Mouse (Mus musculus) myocyte (in vitro differentiated cells): ENCODE measurements at regions not wholly inside any gene's neighbourhood (a gene's known extent, or its start where the extent isn't known, plus 50 kb on each side); places are given as distances from the start of the nearest gene placed in this dataset.

Experiments
- H3K27me3 ChIP-seq: one replicate; pipeline ENCODE4 v1.6.1; 2011; ENCODE audit not compliant: control insufficient read depth, insufficient read depth, insufficient read length
- H3K36me3 ChIP-seq: one replicate; pipeline ENCODE4 v1.6.1; 2011; ENCODE audit not compliant: control insufficient read depth, insufficient read depth
- H3K4me2 ChIP-seq: one replicate; pipeline ENCODE4 v1.6.1; 2011; ENCODE audit warnings: low read depth, control low read depth
- H3K4me3 ChIP-seq: one replicate; pipeline ENCODE4 v1.5.1; 2011; ENCODE audit warnings: mild to moderate bottlenecking, control low read depth, moderate library complexity
- H3K79me2 ChIP-seq: one replicate; pipeline ENCODE4 v1.6.1; 2011; ENCODE audit not compliant: control insufficient read depth, insufficient read depth
- H3ac ChIP-seq: one replicate; pipeline ENCODE4 v1.6.1; 2011; ENCODE audit not compliant: control insufficient read depth, insufficient read length
- CEBPB ChIP-seq: IDR thresholded peaks from 2 replicates; pipeline ENCODE4 v1.6.1; 2011; ENCODE audit warnings: mild to moderate bottlenecking, moderate library complexity; ENCODE audit not compliant: poor library complexity, insufficient read depth, severe bottlenecking
- E2F4 ChIP-seq: IDR thresholded peaks from one replicate; pipeline ENCODE4 v1.6.1; 2011; ENCODE audit warnings: mild to moderate bottlenecking, control low read depth, moderate library complexity; ENCODE audit not compliant: insufficient read depth
- MAX ChIP-seq: IDR thresholded peaks from one replicate; pipeline ENCODE4 v1.6.1; 2011; ENCODE audit warnings: low read depth, mild to moderate bottlenecking, control low read depth
- MYOD1 ChIP-seq, 3 experiments: IDR thresholded peaks; one replicate each; pipeline ENCODE4 v1.6.1; 2011; ENCODE audit warnings: control low read depth in 2 of 3, low read depth in 2 of 3, mild to moderate bottlenecking in 2 of 3, moderate library complexity in 1 of 3; ENCODE audit not compliant: insufficient read length in 2 of 3, control insufficient read depth in 1 of 3
- MYOG ChIP-seq, 3 experiments: IDR thresholded peaks; one replicate each; pipeline ENCODE4 v1.6.1; 2011; ENCODE audit warnings: control low read depth in 2 of 3, low read depth in 2 of 3, mild to moderate bottlenecking in 2 of 3; ENCODE audit not compliant: insufficient read length in 2 of 3, control insufficient read depth in 1 of 3, insufficient read depth in 1 of 3
- POLR2A ChIP-seq: IDR thresholded peaks from one replicate; pipeline ENCODE4 v1.6.1; 2011; ENCODE audit warnings: low read depth, mild to moderate bottlenecking, control low read depth, moderate library complexity; ENCODE audit not compliant: insufficient read length
- POLR2AphosphoS2 ChIP-seq: IDR thresholded peaks from one replicate; pipeline ENCODE4 v1.6.1; 2011; ENCODE audit warnings: low read depth, control low read depth; ENCODE audit not compliant: insufficient read length
- REST ChIP-seq: IDR thresholded peaks from one replicate; pipeline ENCODE4 v1.6.1; 2011; ENCODE audit warnings: mild to moderate bottlenecking, control low read depth, moderate library complexity; ENCODE audit not compliant: insufficient read depth, insufficient read length
- SRF ChIP-seq: IDR thresholded peaks from one replicate; pipeline ENCODE4 v1.6.1; 2011; ENCODE audit warnings: low read depth; ENCODE audit not compliant: control insufficient read depth, insufficient read length
- TCF12 ChIP-seq: IDR thresholded peaks from one replicate; pipeline ENCODE4 v1.6.1; 2011; ENCODE audit warnings: mild to moderate bottlenecking, control low read depth; ENCODE audit not compliant: poor library complexity, insufficient read depth, severe bottlenecking
- TCF3 ChIP-seq: IDR thresholded peaks from one replicate; pipeline ENCODE4 v1.6.1; 2011; ENCODE audit warnings: low read depth, control low read depth; ENCODE audit not compliant: insufficient read length
- USF1 ChIP-seq: IDR thresholded peaks from one replicate; pipeline ENCODE4 v1.6.1; 2011; ENCODE audit warnings: low read depth, mild to moderate bottlenecking, control low read depth, moderate library complexity

DNA sequence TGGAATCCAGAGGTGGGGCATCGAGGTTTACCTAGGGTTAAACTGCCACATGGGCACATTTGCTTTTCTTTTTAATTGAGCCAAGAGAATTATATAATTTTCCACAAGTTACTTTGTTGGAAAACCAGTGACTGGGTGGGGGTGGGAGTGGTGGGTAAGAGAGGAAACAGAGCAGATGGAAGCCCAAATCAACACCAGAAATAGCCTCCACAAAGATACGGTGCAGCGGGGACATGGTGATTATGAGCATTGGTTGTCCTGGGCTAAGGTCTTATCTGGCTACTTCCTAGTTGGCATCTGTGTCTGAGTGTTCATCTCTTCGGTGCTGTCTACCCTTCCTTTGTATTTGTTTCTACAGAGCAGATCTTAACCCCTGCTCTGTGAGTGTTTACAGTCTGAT, 250.1 kb upstream of the Rora start:
- Histone ChIP-seq H3K36me3 (no peaks in the 10 kb centered on the region), H3K27me3 (no peaks in the 10 kb centered on the region), H3ac (no peak overlapping the region), H3K79me2 (no peaks in the 10 kb centered on the region), H3K4me2 (no peak overlapping the region), H3K4me3 (no peak overlapping the region)
- no peak for TF ChIP-seq POLR2AphosphoS2
- TF ChIP-seq MYOD1 (IDR thresholded peaks at IDR 0.05; ENCODE audit: control insufficient read depth in 1 of 3, insufficient read length in 2 of 3, low read depth in 2 of 3), result no peak
- no peak for TF ChIP-seq SRF
- TF ChIP-seq POLR2A, result no peak

DNA sequence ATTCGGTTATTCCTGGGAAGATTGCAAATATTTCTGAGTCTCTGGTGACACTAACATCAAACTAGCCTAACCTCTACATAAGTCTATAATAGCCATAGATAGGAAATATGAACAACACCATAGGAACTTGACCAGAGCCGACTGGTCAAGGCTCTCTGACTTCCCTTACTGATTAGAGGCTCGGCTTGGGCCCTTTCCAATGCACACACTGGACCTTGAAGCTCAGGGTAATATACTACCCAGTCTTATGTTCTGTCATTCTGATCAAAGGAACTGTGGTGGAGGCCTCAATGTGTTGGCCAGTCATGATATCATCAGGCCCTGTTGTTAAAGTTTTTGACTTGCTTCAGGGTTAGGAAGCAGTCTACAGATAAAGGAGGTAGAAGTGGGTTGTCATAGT, 243.8 kb upstream of the Rora start:
- Histone ChIP-seq H3ac (no peak overlapping the region), H3K36me3 (no peaks in the 10 kb centered on the region), H3K4me2 (no peak overlapping the region), H3K27me3 (no peaks in the 10 kb centered on the region), H3K4me3 (no peak overlapping the region), H3K79me2 (no peaks in the 10 kb centered on the region)
- TF ChIP-seq TCF3 (no peak), MYOD1 (IDR thresholded peaks at IDR 0.05; ENCODE audit: control insufficient read depth in 1 of 3, insufficient read length in 2 of 3, low read depth in 2 of 3) (no peak), POLR2AphosphoS2 (no peak), REST (no peak), MYOG (IDR thresholded peaks at IDR 0.05; ENCODE audit: control insufficient read depth in 1 of 3, insufficient read depth in 1 of 3, insufficient read length in 2 of 3, low read depth in 2 of 3) (no peak), SRF (no peak), USF1 (no peak), CEBPB (no peak), TCF12 (no peak), MAX (no peak), E2F4 (no peak), POLR2A (no peak)

DNA sequence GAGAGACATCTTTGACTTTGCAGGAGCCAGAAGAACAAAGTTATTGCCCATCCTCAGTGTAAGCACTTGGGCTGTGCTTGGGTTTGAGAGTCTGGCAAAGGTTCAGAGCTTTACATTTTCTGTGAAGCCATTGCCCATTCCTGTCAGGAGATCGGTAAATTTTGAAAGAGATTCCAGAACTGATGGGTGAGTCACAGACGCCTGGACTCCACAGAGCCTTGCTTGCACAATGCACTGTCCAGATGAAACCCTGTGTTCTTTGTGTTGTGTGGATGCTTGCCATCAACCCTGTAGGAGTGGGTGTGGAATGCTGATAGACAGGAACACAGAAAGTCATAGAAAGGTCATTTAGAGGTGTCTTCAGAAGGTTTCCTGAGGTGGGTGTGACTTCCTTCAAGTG, 227.3 kb upstream of the Rora start:
- no peak for TF ChIP-seq MYOG (IDR thresholded peaks at IDR 0.05; ENCODE audit: control insufficient read depth in 1 of 3, insufficient read depth in 1 of 3, insufficient read length in 2 of 3, low read depth in 2 of 3)
- TF ChIP-seq CEBPB, result no peak

DNA sequence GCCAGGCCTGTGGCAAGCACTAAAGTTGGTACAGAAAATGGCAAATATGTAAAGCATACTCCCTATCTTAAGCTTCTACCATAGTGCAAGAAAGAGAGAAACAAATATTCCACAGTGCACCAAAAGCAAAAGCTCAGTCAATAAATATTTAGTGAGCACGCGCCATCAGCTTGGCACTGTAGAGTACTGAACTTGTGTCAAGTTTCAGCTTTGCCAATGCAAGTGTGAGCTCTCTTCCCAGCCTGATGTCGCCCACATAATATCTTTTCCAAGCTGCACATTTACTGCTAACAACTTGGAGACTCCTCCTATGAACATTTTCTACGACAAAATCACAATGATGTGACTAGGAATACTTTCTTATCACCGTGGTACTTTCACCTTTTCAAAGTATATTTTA, 190.8 kb upstream of the Rora start:
- no peak overlapping the region for H3ac ChIP-seq
- H3K4me3 ChIP-seq, result no peak overlapping the region
- no peaks in the 10 kb centered on the region for H3K79me2 ChIP-seq
- no peaks in the 10 kb centered on the region for H3K27me3 ChIP-seq
- TF ChIP-seq SRF, result no peak
- no peak for TF ChIP-seq MYOG (IDR thresholded peaks at IDR 0.05; ENCODE audit: control insufficient read depth in 1 of 3, insufficient read depth in 1 of 3, insufficient read length in 2 of 3, low read depth in 2 of 3)
- TF ChIP-seq POLR2A, result no peak
- H3K36me3 ChIP-seq, result no peaks in the 10 kb centered on the region
- H3K4me2 ChIP-seq, result no peak overlapping the region

More for the DNA sequence above, 227.3 kb upstream of the Rora start:
- H3K4me2 ChIP-seq, result no peak overlapping the region
- H3K79me2 ChIP-seq, result no peaks in the 10 kb centered on the region
- no peaks in the 10 kb centered on the region for H3K27me3 ChIP-seq
- no peak overlapping the region for H3ac ChIP-seq
- H3K4me3 ChIP-seq, result no peak overlapping the region
- no peaks in the 10 kb centered on the region for H3K36me3 ChIP-seq

DNA sequence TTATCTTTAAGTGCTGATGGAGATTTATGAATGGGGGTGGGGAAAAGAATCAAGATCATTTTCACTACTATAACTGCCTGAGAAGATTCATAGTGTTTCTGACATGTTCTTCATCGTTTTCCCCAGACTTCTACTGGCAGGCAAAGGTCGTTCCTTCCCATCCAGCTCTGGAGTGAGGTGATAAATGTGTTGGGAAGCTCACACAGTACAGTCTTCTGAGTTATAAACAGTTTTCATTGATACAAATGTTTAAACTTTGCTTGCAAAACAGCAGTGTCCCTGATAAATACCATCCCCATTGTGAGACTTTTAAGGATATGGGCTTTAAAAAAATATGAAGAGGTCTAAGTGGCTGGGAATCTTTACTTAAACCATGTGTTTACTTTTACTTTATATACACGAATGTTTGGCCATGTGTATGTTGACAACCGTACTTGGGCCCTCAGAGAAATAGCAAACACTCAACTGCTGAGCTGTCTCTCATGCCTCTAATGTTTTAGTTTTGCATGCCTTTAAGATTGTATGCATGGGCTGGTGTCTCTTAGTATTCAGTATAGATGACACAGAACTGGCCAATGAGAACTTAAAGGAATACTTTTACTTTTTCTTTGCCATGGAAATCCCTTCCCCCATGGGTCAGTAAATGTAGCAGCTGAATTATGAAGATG, 189.8 kb upstream of the Rora start:
- Histone ChIP-seq H3K4me2 (no peak overlapping the region), H3K79me2 (no peaks in the 10 kb centered on the region), H3K27me3 (no peaks in the 10 kb centered on the region), H3ac (no peak overlapping the region), H3K4me3 (no peak overlapping the region), H3K36me3 (no peaks in the 10 kb centered on the region)
- TF ChIP-seq MYOD1 (IDR thresholded peaks at IDR 0.05; ENCODE audit: control insufficient read depth in 1 of 3, insufficient read length in 2 of 3, low read depth in 2 of 3) (no peak), E2F4 (no peak), MYOG (IDR thresholded peaks at IDR 0.05; ENCODE audit: control insufficient read depth in 1 of 3, insufficient read depth in 1 of 3, insufficient read length in 2 of 3, low read depth in 2 of 3) (no peak), CEBPB (no peak), POLR2AphosphoS2 (no peak), POLR2A (no peak), REST (no peak), TCF3 (no peak), USF1 (no peak), MAX (no peak), SRF (no peak), TCF12 (no peak)

DNA sequence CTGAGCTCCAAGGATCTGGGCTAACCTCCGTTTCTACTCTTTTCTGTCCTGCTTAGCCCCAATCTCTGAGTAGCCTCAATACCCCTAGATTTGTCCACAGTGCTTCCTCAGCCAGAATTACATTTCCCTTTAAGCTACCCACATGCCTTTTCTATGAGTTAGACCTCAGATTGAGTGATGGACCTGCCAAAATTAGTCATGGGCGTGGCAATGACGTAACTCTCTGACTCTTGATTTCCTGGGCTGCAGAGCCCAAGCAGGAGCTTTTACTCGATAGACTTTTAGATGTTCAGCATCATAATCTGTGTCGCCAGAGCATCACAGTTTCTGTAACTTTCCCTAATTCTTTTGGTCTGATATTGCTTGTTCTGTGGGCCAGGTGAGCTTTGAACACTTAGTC, 186.9 kb upstream of the Rora start:
- no peak for TF ChIP-seq MYOG (IDR thresholded peaks at IDR 0.05; ENCODE audit: control insufficient read depth in 1 of 3, insufficient read depth in 1 of 3, insufficient read length in 2 of 3, low read depth in 2 of 3)
- no peak for TF ChIP-seq CEBPB
- H3K79me2 ChIP-seq, result no peaks in the 10 kb centered on the region

More for the DNA sequence above, 186.9 kb upstream of the Rora start:
- Histone ChIP-seq H3K4me3 (no peak overlapping the region), H3K36me3 (no peaks in the 10 kb centered on the region), H3ac (no peak overlapping the region), H3K27me3 (no peaks in the 10 kb centered on the region), H3K4me2 (no peak overlapping the region)
